Mouse (Mus musculus) hindbrain, embryonic 14.5 days (tissue): ENCODE results near the gene Hist1h2bq. TPM values are rescaled to one million over a fixed set of nuclear protein-coding genes. Genes with fewer than 3 reads are reported as not detected.
"Not testable (repeated sequence)": the region's sequence is repeated elsewhere in the genome, so short reads cannot be mapped to it uniquely, and the experiment has no call there.

Source experiments
- ATAC-seq: fragments of 200-750 bp; cut with Nextera tagmentation; 2 replicates; pipeline ENCODE4 v1.8.0; 2017; ENCODE audit warnings: moderate number of reproducible peaks, mild to moderate bottlenecking, moderate TSS enrichment, moderate library complexity; ENCODE audit not compliant: low FRiP score
- DNase-seq: peaks from one replicate; pipeline ENCODE4 v3.0.0-alpha.2; 2015; ENCODE audit warnings: low spot score
- H3K27ac ChIP-seq: fragments of 300-500 bp; sonication (generic); 2 replicates; pipeline ENCODE4 v1.5.1; 2014; ENCODE audit warnings: mild to moderate bottlenecking, moderate library complexity
- H3K27me3 ChIP-seq: fragments of 300-500 bp; sonication (generic); 2 replicates; pipeline ENCODE4 v1.6.1; 2014; ENCODE audit warnings: mild to moderate bottlenecking, low read length, mixed read lengths; ENCODE audit not compliant: control insufficient read depth, insufficient read depth
- H3K36me3 ChIP-seq: fragments of 300-500 bp; sonication (generic); replicated peaks from 2 replicates; pipeline ENCODE4 v1.6.1; 2014; ENCODE audit not compliant: control insufficient read depth, insufficient read depth
- H3K4me1 ChIP-seq: fragments of 300-500 bp; sonication (generic); replicated peaks from 2 replicates; pipeline ENCODE4 v1.6.1; 2014; ENCODE audit warnings: antibody characterized with exemption, low read length, mixed read lengths; ENCODE audit not compliant: control insufficient read depth, insufficient read depth
- H3K4me2 ChIP-seq: fragments of 300-500 bp; sonication (generic); replicated peaks from 2 replicates; pipeline ENCODE4 v1.6.1; 2014; ENCODE audit warnings: mild to moderate bottlenecking, moderate library complexity
- H3K4me3 ChIP-seq: fragments of 300-500 bp; sonication (generic); replicated peaks from 2 replicates; pipeline ENCODE4 v1.5.1; 2014; ENCODE audit warnings: mild to moderate bottlenecking, low read length
- H3K9ac ChIP-seq: fragments of 300-500 bp; sonication (generic); 2 replicates; pipeline ENCODE4 v1.6.1; 2014
- H3K9me3 ChIP-seq: fragments of 300-500 bp; sonication (generic); 2 replicates; pipeline ENCODE4 v1.6.1; 2016; ENCODE audit warnings: low read length; ENCODE audit not compliant: control insufficient read depth
- WGBS: fragments of 180-500 bp; shearing (Covaris S2); extraction: QIAGEN DNeasy Blood & Tissue Kit; methylation state at CpG from one replicate; pipeline ENCODE4 v1.1.7; 2014; 5-methylcytosine and 5-hydroxymethylcytosine counted together
- polyA plus RNA-seq: library from polyadenylated mRNA; unstranded; fragments of >200 nt; fragmentation: Nextera tagmentation; extraction: Ambion mirVana; gene quantifications from 2 replicates; pipeline ENCODE4 v1.2.1, GENCODE M21; 2014

Gene Hist1h2bq
- 3.5 and 3.6 TPM in 2 replicates for polyA plus RNA-seq

GRCm38 (mm10) chr13:21810073-21810472 lies at the start of gene Hist1h2bq, which contains the start of gene Hist1h2ao:
Gene Hist1h2bq (minus strand): TSS chr13:21810197.
Gene Hist1h2ao (plus strand): TSS chr13:21810465.
- ATAC-seq: peak; percentile 98
- H3K4me3 ChIP-seq, H3K27me3 ChIP-seq, H3K9ac ChIP-seq, H3K4me1 ChIP-seq, DNase-seq, H3K9me3 ChIP-seq, H3K4me2 ChIP-seq, H3K27ac ChIP-seq, H3K36me3 ChIP-seq: not testable (repeated sequence)
- no CpG with 5 or more reads among the region's 23 CpGs for WGBS

- H3K27ac ChIP-seq: no peak overlapping the region
- H3K27me3 ChIP-seq: no peaks in the 10 kb centered on the region
- H3K36me3 ChIP-seq: no peaks in the 10 kb centered on the region
- H3K4me1 ChIP-seq: no peaks in the 10 kb centered on the region
- H3K4me2 ChIP-seq: peak overlapping the region; percentile 46
- H3K4me3 ChIP-seq: peak overlapping the region; percentile 37
- no peaks in the 10 kb centered on the region for H3K9me3 ChIP-seq
- peak; percentile 85 for DNase-seq
- ATAC-seq: no peak
- WGBS: 1% methylated on average over 15 of the region's 15 CpGs
- peak overlapping the region; percentile 35; the same call in 1 of the 2 replicates for H3K9ac ChIP-seq
Observed at GRCm38 (mm10) chr13:21855698-21856162, 45.7 kb upstream of the Hist1h2bq start.

- Histone ChIP-seq H3K4me2 (peak overlapping the region; percentile 46), H3K9me3 (no peaks in the 10 kb centered on the region), H3K36me3 (no peaks in the 10 kb centered on the region), H3K4me1 (no peaks in the 10 kb centered on the region), H3K27ac (no peak overlapping the region), H3K4me3 (peak overlapping the region; percentile 37), H3K27me3 (no peaks in the 10 kb centered on the region), H3K9ac (no peak overlapping the region)
- ATAC-seq: peak; percentile 79
- DNase-seq: peak; percentile 80
- WGBS: 2% methylated on average over 11 of the region's 11 CpGs
Observed at GRCm38 (mm10) chr13:21855146-21855545, 45.1 kb upstream of the Hist1h2bq start.

GRCm38 (mm10) chr13:21852215-21852945 lies 42.4 kb upstream of the Hist1h2bq start:
- Histone ChIP-seq H3K36me3 (no peaks in the 10 kb centered on the region), H3K9ac (no peak overlapping the region), H3K4me3 (no peak overlapping the region), H3K27me3 (no peaks in the 10 kb centered on the region), H3K9me3 (no peaks in the 10 kb centered on the region), H3K4me1 (no peaks in the 10 kb centered on the region), H3K4me2 (no peak overlapping the region), H3K27ac (no peak overlapping the region)
- DNase-seq (no peak), ATAC-seq (no peak)
- WGBS: 72% methylated on average over 3 of the region's 3 CpGs

- not testable (repeated sequence) for H3K4me1 ChIP-seq, DNase-seq, H3K4me2 ChIP-seq, H3K9ac ChIP-seq, H3K9me3 ChIP-seq, ATAC-seq, H3K27ac ChIP-seq, H3K4me3 ChIP-seq, H3K36me3 ChIP-seq, H3K27me3 ChIP-seq
- WGBS: 24% methylated on average over 1 of the region's 1 CpGs
Observed at GRCm38 (mm10) chr13:21850696-21851095, 40.7 kb upstream of the Hist1h2bq start.

- no peaks in the 10 kb centered on the region for H3K27me3 ChIP-seq
- H3K9ac ChIP-seq: no peak overlapping the region
- ATAC-seq (no peak), DNase-seq (no peak)
- no peaks in the 10 kb centered on the region for H3K36me3 ChIP-seq
- WGBS: 16% methylated on average over 8 of the region's 8 CpGs
- no peak overlapping the region for H3K4me3 ChIP-seq
- no peaks in the 10 kb centered on the region for H3K4me1 ChIP-seq
- no peak overlapping the region for H3K27ac ChIP-seq
- H3K9me3 ChIP-seq: no peaks in the 10 kb centered on the region
- no peak overlapping the region for H3K4me2 ChIP-seq
Observed at GRCm38 (mm10) chr13:21847883-21848282, 37.9 kb upstream of the Hist1h2bq start.

GRCm38 (mm10) chr13:21846356-21846755 lies 36.4 kb upstream of the Hist1h2bq start:
- ATAC-seq, H3K4me1 ChIP-seq, H3K4me2 ChIP-seq, H3K9me3 ChIP-seq, DNase-seq, H3K27ac ChIP-seq, H3K27me3 ChIP-seq, H3K36me3 ChIP-seq, H3K9ac ChIP-seq, H3K4me3 ChIP-seq: not testable (repeated sequence)

GRCm38 (mm10) chr13:21840508-21840907 lies 30.5 kb upstream of the Hist1h2bq start:
- WGBS: no CpG with 5 or more reads among the region's 4 CpGs
- H3K4me2 ChIP-seq, H3K4me1 ChIP-seq, H3K27me3 ChIP-seq, H3K9me3 ChIP-seq, H3K36me3 ChIP-seq, H3K4me3 ChIP-seq, H3K9ac ChIP-seq, H3K27ac ChIP-seq, DNase-seq: not testable (repeated sequence)
- ATAC-seq: peak; percentile 60; the same call in 1 of the 2 replicates

GRCm38 (mm10) chr13:21833461-21833860 lies 23.5 kb upstream of the Hist1h2bq start, which contains the start of the genes Hist1h2ap and Hist1h2br:
Gene Hist1h2ap (minus strand): TSS chr13:21833507.
Gene Hist1h2br (plus strand): TSS chr13:21833743.
- H3K9ac ChIP-seq, H3K4me3 ChIP-seq, H3K27ac ChIP-seq, H3K27me3 ChIP-seq, H3K9me3 ChIP-seq, H3K4me1 ChIP-seq, DNase-seq, H3K4me2 ChIP-seq, H3K36me3 ChIP-seq: not testable (repeated sequence)
- no CpG with 5 or more reads among the region's 24 CpGs for WGBS
- peak; percentile 97 for ATAC-seq
